Mouse (Mus musculus) kidney, adult 2 months (tissue): ENCODE data around the gene Ttc26. TPM values are rescaled to one million over a fixed set of nuclear protein-coding genes. Genes with fewer than 3 reads are reported as not detected.
A peak's percentile ranks its signal among the peaks of the same experiment; 100 is the strongest.
"Not testable (repeated sequence)": the region's sequence is repeated elsewhere in the genome, so short reads cannot be mapped to it uniquely, and the experiment has no call there.

ENCODE experiments used
- DNase-seq: peaks from one replicate; pipeline ENCODE4 v3.0.0; 2021
- H3K27ac ChIP-seq: fragments of 200-500 bp; 2 replicates; pipeline ENCODE4 v1.5.1; 2012; ENCODE audit warnings: low read depth, low read length, control low read depth, inconsistent platforms; ENCODE audit not compliant: insufficient read depth
- H3K27me3 ChIP-seq: fragments of 200-500 bp; replicated peaks from 2 replicates; pipeline ENCODE4 v1.6.1; 2012; ENCODE audit warnings: mild to moderate bottlenecking, moderate library complexity, low read length, inconsistent platforms; ENCODE audit not compliant: control insufficient read depth, insufficient read depth
- H3K36me3 ChIP-seq: fragments of 200-500 bp; 2 replicates; pipeline ENCODE4 v1.6.1; 2012; ENCODE audit warnings: mild to moderate bottlenecking, moderate library complexity, low read length, inconsistent platforms; ENCODE audit not compliant: control insufficient read depth, insufficient read depth
- H3K4me1 ChIP-seq: fragments of 200-500 bp; 2 replicates; pipeline ENCODE4 v1.6.1; 2011; ENCODE audit warnings: low read length; ENCODE audit not compliant: control insufficient read depth, insufficient read depth
- H3K4me3 ChIP-seq: fragments of 200-500 bp; 2 replicates; pipeline ENCODE4 v1.5.1; 2011; ENCODE audit warnings: mild to moderate bottlenecking, low read depth, low read length, control low read depth; ENCODE audit not compliant: insufficient read depth
- CTCF ChIP-seq: fragments of 200-500 bp; conservative IDR thresholded peaks from 2 replicates; pipeline ENCODE4 v1.5.1; 2011; ENCODE audit warnings: low read depth, mild to moderate bottlenecking, control low read depth, low read length, moderate library complexity, mixed read lengths; ENCODE audit not compliant: insufficient read depth, insufficient read length
- POLR2A ChIP-seq: fragments of 200-500 bp; IDR thresholded peaks from one replicate; pipeline ENCODE4 v1.6.1; 2011; ENCODE audit warnings: low read depth, low read length, control low read depth
- WGBS: fragments of 180-500 bp; shearing (Covaris S2); methylation state at CpG from one replicate; pipeline ENCODE4 v1.1.7; 2018; 5-methylcytosine and 5-hydroxymethylcytosine counted together
- polyA plus RNA-seq: library from polyadenylated mRNA; depleted of rRNA; stranded (reverse); fragments of >200 nt; gene quantifications from 2 replicates; pipeline ENCODE4 v1.2.3, GENCODE M21; 2012; rRNA removed

Ttc26 gene
- polyA plus RNA-seq, 1 experiment = 2.4 TPM

DNA sequence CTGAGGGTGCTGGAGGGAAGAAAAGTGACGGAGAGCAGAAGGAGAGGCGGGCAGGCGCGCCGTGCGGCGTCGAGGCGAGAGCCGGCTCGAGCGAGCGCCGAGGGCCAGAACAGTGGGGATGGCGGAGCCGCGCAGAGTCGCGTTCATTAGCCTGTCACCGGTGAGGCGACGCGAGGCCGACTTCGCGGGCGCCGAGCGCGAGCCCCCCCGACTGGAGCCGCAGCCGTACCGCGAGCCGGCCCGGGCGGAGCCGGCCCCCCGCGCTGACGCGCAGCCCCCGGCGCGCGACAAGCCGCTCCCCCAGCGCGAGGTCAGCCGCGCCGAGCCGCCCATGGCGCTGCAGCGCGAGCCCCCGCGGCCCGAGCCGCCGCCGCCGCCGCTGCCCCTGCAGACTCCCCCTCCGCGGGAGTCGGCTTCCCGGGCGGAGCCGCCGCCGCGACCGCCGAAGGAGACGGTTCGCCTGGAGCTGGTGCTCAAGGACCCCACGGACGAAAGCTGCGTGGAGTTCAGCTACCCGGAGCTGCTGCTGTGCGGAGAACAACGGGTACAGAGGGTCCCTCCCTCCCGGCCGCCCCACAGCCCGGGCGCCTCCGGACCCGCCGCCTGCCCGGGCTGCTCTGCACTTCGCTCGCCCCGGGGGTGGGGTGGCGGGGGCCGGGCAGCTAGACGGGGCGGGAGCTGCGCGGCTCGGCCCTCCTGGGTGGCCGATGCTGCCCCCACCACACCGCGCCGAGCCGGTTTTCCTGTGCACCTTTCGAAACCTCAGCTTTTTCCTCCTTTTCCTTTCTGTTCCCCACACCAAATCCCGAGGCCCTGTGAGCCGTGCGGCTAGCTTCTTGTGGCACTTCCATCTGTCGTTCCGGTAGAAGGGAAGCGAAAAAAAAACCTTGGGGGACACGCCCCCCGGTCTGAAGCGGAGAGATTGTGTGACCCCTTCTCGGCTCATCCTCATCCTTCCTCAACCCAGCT lies 53.1 kb downstream of the Ttc26 start:
- TF ChIP-seq CTCF (no peak), POLR2A (no peak)
- 4% methylated on average over 116 of the region's 118 CpGs for WGBS
- Histone ChIP-seq H3K4me1 (no peaks in the 10 kb centered on the region; the same call in 1 of the 2 replicates), H3K27ac (peak overlapping the region; percentile 98), H3K27me3 (no peaks in the 10 kb centered on the region), H3K36me3 (no peaks in the 10 kb centered on the region), H3K4me3 (peak overlapping the region; percentile 89)
- peak; percentile 58 for DNase-seq

DNA sequence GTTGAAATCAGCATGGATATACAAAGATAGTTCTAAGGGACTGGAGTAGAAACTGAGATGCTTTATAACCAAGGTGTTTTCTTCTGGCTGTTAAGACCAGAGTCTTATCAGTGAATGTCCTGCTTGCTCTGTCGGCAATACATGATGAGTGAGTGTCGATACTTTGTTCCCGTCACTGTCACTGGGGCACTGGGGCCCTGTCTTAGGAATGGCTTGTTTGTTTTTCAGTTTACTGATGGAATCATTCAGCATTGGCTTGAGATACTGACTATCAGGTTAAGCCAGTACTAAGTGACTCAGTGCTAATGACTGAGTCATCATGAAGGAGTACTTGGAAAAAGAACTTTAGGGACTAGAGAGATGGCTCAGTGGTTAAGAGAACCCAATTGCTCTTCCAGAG lies 62.6 kb downstream of the Ttc26 start:
- H3K4me3 ChIP-seq = no peak overlapping the region
- no peaks in the 10 kb centered on the region; the same call in 1 of the 2 replicates for H3K4me1 ChIP-seq
- 95% methylated on average over 3 of the region's 3 CpGs for WGBS
- no peaks in the 10 kb centered on the region for H3K27me3 ChIP-seq
- no peak for TF ChIP-seq POLR2A
- TF ChIP-seq CTCF = no peak
- DNase-seq = no peak
- H3K27ac ChIP-seq = no peak overlapping the region
- peaks cover 1% of the 10 kb centered on the region; the same call in 1 of the 2 replicates for H3K36me3 ChIP-seq

DNA sequence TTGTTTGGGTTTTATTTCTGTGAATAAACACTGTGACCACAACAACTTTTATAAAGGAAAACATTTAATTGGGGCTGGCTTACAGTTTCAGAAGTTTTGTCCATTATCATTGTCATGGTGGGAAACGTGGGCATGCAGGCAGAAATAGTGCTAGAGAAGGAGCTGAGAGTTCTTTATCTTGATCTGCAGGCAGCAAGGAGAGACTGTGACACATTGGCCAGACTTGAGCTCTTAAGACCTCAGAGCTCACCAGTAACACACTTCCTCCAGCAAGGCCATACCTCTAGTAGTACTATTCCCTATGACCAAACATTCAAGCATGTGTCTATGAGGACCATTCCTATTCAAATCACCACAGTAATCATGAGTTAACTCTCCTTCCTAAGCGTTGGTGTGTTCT lies 67.0 kb downstream of the Ttc26 start:
- WGBS = 86% methylated on average over 2 of the region's 2 CpGs
- Histone ChIP-seq H3K27ac (no peak overlapping the region), H3K36me3 (no peaks in the 10 kb centered on the region; the same call in 1 of the 2 replicates), H3K27me3 (no peaks in the 10 kb centered on the region), H3K4me3 (no peak overlapping the region), H3K4me1 (no peaks in the 10 kb centered on the region)
- DNase-seq = no peak
- TF ChIP-seq CTCF (no peak), POLR2A (no peak)

DNA sequence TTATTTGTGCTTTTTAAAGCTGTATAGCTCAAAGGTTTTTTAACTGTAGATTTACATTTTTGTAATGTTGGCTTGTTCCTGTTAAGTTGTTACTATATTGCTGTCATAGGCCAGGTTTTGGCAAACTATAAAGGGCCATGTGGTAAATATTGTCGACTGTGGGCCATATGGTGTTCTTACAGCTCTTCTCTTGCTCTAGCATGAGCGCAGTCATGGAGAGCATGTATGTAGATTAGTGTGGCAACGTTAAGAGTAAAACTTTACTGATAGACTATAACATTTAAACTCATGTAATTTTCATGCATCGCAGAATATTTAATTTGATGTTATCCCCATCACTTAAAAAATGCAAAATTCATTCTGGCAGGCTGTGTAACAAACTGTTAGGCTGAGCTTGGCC lies 71.8 kb downstream of the Ttc26 start:
- H3K4me1 ChIP-seq = no peaks in the 10 kb centered on the region
- H3K27ac ChIP-seq = no peak overlapping the region
- TF ChIP-seq POLR2A (no peak), CTCF (no peak)
- peaks cover 2% of the 10 kb centered on the region for H3K36me3 ChIP-seq
- WGBS = 91% methylated on average over 4 of the region's 4 CpGs
- no peak overlapping the region for H3K4me3 ChIP-seq
- no peaks in the 10 kb centered on the region for H3K27me3 ChIP-seq
- DNase-seq = no peak

DNA sequence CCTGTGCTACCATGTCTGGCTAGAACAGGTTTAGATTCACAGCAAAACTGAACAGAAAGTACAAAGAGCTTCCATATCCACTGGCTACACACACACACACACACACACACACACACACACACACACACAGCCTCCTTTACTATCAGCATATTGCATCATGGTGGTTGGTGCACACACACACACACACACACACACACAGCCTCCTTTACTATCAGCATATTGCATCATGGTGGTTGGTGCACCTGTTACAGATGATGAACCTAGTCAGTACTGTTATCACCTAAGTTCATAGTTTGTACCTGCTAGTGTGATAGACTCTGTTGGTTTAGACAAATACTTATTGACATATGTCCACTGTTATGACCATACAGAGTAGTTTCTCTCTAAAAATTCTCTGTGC lies 75.2 kb downstream of the Ttc26 start:
- H3K4me3 ChIP-seq, H3K36me3 ChIP-seq, H3K4me1 ChIP-seq, H3K27me3 ChIP-seq, DNase-seq, H3K27ac ChIP-seq: not testable (repeated sequence)

DNA sequence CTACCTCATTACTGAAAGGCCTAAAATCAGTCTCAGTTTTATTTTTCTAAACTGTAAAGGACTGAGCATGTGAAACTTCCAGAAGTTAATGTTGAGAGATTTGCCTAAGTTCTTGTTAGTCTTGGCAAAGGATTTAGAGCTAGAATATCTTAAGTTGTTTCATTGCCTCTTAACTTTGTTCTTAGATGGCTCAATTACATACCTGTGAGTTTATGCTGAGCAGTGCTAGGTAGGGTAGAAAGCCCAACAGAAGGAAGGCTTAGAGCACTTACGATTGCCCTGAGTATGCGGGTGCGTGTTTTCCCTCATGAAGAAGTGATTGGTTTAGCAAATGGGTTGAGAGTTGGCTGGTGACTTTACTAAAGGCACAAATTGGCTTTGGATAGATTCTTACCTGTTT lies 76.8 kb downstream of the Ttc26 start:
- WGBS = 94% methylated on average over 3 of the region's 3 CpGs
- no peak overlapping the region for H3K4me3 ChIP-seq
- H3K27ac ChIP-seq = no peak overlapping the region
- H3K27me3 ChIP-seq = no peaks in the 10 kb centered on the region
- peaks cover 4% of the 10 kb centered on the region for H3K36me3 ChIP-seq
- no peaks in the 10 kb centered on the region for H3K4me1 ChIP-seq
- DNase-seq = no peak
- TF ChIP-seq POLR2A (no peak), CTCF (no peak)

DNA sequence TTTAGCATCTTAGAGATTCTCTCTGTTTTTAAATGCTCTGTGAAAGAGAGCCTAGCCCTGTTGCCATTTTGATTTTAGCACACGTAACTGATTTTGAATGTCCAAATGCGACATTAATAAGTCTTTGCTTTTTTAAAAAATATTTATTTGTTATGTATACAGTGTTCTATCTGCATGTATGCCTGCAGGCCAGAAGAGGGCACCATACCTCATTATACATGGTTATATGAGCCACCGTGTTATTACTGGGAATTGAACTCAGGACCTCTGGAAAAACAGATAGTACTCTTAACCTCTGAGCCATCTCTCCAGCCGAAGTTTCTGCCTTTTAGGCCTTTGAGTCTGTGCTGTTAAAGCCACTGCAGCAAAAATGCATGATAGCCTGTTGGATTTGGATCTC lies 88.3 kb downstream of the Ttc26 start:
- Histone ChIP-seq H3K4me1 (no peaks in the 10 kb centered on the region), H3K27ac (no peak overlapping the region), H3K4me3 (no peak overlapping the region), H3K27me3 (no peaks in the 10 kb centered on the region), H3K36me3 (peaks cover 2% of the 10 kb centered on the region)
- WGBS = 82% methylated on average over 4 of the region's 4 CpGs
- no peak for TF ChIP-seq CTCF
- no peak for TF ChIP-seq POLR2A
- DNase-seq = no peak

Other genes with a start within 250 kb of the Ttc26 start
- gene D630045J12Rik, start 127.5 kb upstream of the Ttc26 start, polyA plus RNA-seq = 31.1 and 37.5 TPM in 2 replicates
- gene Zc3hav1l, start 82.2 kb upstream of the Ttc26 start, polyA plus RNA-seq = 1.6 and 1.9 TPM in 2 replicates
- 9.7 and 12.2 TPM in 2 replicates for gene Zc3hav1, start 26.9 kb upstream of the Ttc26 start, polyA plus RNA-seq
- 6.0 and 7.0 TPM in 2 replicates for gene Ubn2, start 52.5 kb downstream of the Ttc26 start, polyA plus RNA-seq
- 572 and 575 TPM in 2 replicates for gene Fmc1, start 152.0 kb downstream of the Ttc26 start, polyA plus RNA-seq
- 18.4 and 24.5 TPM in 2 replicates for gene Luc7l2, start 169.9 kb downstream of the Ttc26 start, polyA plus RNA-seq